Mouse (Mus musculus): ENCODE measurements around the gene Cox7a1.

Cox7a1 gene

DNA sequence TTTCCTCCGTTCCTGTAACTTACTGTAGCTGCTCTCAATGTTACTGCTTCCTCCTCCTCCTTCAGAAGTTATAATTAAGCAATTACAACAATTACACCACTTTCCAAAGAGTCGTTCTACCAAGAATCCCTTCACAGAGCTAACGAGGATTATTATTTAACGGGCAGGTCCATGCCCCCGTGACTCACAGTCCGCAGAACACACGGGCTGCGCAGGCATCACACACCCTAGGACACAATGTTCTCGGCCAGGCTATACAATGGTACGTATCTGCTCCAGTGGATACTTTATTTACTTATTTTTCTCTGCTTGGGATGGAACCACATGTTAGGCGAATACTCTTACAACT, 36.0 kb downstream of the Cox7a1 start:
- no peak for DNase-seq (ENCODE audit: low read depth, low spot score)

DNA sequence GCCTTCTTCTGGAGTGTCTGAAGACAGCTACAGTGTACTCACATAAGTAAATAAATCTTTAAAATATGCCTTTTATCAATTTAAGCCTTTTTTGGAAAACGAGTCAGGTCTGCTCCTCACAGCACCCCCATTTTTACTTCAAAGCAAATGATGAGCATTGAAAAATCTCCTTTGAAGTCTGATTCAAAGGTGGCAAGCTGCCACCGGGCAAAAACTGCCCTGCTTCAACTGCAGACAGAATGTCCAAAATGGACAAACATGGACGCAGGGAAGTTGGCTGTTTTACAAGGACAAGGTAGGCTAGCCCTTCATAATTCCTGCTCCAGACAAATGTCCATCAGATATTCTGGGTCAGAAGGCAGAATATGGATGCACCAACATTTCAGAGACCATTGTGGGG, 37.5 kb downstream of the Cox7a1 start:
- DNase-seq (ENCODE audit: low read depth, low spot score) = no peak

DNA sequence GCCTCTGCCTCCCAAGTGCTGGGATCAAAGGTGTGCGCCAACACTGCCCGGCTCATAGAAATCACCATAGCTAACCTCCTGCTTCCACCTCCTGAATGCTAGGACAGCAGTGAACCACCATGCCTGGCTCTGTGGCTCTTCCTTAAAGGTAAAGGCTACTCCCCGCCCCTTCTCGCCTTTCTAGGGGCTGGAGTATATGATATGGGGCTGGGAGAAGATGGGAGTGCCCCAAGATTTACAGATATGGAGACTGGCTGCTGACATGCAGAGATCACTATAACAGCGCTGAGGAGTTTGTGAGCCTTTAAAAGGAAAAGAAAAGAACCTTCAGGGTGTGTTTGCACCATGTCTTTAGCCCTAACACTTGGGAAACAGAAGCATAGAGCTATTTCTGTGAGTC, 38.3 kb downstream of the Cox7a1 start:
- DNase-seq (ENCODE audit: low read depth, low spot score) = no peak

DNA sequence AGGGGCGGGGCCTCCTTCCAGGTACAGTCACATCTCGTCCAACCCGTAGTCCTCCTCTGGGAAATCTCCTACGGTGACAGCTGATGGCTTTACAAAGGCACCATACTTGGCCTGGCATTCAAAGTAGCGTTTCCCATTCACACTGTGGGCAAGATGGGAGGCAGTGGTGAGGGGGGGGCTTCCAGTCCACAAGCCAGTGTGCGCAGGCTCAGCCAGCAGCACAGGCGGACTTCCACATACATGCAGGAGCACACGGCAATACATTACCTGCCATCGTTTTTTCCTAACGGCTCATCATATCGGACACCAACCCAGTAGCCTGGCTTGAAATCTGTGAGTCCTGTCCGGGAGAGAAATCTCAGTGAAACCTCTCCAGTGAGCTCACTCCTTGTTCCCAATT, 40.3 kb downstream of the Cox7a1 start:
- DNase-seq (ENCODE audit: low read depth, low spot score) = no peak

DNA sequence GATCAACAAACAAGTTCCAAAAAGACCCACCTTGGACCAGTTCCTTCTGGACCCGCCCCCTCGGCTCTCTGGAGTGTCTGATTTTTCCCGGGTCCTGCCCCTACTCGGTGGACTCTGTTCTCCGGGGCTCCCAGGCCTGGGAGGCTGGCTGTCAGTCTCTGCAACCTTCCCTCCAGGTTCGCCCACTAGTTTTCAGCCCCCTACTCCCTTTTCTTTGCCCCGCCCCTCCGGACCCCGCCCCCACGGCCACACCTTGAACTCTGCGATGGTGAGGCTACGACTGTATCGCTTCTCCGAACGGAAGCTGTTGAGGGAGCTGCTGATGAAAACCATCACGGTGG, 47.4 kb downstream of the Cox7a1 start:
- DNase-seq (ENCODE audit: low read depth, low spot score) = no peak

DNA sequence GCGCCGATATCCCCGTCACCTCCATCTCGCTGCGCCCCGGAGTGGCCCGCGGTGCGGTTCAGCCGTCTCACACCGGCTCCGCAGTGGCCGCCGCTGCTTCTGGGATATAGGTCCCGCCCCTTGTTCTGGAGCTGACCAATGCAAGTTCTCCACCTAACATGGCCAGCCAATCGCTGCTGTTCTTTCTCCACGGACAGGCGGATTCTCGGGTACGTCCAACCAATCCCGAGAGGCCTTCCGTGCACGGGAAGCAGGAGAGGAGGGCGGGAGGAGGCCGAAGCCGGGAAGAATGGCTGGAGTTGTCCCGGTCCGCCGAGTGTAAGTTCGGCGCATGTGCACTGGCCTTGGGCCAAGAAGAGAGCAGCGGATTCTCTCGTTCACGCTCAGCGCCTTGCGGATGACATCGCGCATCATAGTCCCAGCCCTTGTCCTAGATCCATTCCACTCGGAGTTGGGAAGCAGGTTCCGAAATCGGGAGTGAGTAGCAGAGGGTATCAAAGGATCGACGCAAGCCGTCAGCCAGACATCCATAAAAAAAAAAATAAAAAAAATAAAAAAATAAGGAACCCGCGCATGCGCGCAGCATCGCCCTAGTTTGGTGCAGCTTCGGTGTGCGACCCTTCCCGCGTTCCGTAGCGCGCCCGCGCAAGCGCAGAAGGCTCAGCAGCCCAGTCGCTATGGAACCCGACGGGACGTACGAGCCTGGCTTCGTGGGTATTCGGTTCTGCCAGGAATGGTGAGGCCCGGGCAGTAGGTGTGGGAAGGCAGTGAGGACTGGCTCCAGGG, 47.9 kb downstream of the Cox7a1 start, which contains the start of the genes Polr2i and Tbcb:
Polr2i (plus strand) TSS at position 280 of the 786 bp plus-strand sequence.
Tbcb (minus strand) TSS at position 604 of the 786 bp plus-strand sequence.
- DNase-seq (ENCODE audit: low read depth, low spot score) = peak; percentile 89

DNA sequence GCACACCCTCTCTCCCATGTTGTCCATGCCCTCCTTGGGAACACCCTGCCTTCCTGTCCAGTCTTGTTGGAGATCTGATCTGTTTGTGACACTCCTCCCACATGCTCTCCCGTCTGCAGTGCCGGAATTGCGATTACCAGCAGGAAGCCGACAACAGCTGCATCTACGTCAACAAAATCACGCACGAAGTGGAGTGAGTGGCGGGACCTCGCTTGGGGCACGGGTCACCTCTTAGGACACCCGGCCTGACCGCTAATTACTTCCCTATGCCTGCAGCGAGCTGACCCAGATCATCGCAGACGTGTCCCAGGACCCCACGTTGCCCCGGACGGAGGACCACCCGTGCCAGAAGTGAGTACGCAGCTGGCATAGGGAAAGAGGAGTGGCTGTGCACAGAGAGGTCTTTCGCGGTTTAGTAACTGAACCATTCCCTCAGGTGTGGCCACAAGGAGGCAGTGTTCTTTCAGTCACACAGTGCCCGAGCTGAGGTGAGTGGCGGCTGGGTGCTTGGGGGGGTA, 48.7 kb downstream of the Cox7a1 start:
- peak; percentile 61 for DNase-seq (ENCODE audit: low read depth, low spot score)

DNA sequence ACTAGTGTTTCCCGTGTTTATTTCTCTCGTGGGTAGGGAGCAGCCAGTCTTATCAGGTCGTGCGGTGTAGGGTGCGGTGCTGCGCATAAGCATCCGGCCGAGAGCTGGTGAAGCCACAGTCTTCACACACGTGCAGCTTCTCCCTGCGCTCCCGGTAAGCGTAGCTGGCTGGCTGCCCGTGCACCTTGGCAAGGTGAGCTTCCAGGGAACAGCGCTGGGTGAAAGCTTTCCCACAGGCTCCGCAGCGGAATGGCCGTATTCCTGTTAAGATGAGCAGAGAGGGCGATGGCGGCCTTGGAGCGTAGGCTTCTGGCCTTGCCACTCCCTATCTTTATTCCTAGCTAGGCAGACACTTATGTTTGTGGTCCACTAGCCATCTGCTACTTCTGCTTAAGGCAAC, 49.4 kb downstream of the Cox7a1 start:
- no peak for DNase-seq (ENCODE audit: low read depth, low spot score)

DNA sequence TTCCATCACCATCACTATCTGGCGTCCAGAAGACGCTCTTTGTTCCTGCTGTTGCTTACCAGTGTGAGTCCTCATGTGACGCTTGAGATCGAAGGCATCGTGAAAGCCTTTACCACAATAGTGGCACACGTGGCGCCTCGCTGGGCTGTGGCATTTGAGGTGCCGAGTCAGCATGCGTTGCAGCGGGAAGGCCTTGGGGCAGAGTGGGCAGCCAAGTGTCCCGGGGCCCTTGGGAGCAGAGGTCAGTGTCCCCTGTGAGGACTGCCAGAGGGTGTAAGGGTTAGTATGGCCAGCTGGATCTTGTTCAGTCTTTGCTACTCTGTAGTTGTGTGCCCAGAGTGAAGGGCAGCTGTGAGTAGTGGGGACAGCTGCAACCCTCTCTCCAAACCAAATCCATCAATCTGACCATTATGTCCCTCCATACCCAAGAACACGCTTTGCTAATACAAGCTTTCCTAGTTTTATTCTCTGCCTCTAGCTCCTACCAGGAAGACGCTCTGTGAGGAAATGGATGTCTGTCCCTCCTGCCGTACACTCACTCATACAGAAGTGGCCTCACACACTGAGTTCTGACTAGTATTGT, 50.4 kb downstream of the Cox7a1 start:
- DNase-seq (ENCODE audit: low read depth, low spot score) = no peak

DNA sequence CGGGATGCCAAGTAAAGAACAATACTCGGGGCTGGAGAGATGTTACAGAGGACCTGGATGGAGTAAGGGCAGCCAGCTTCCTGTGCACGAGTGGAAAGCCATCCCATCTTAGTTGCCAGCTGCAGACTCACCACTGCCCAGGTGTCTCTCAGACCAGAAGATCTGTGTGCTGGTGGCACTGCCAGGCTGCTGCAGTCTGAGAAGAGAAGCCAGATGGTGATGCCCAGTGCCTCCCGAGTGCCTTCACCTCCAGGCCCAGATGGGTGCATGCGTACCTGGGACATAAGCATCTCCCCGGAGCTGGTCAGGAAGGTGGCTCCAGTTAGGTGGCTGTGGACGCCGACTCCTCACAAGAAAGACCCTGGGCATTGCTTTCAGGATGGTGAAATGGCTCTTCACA, 51.1 kb downstream of the Cox7a1 start:
- DNase-seq (ENCODE audit: low read depth, low spot score) = no peak

DNA sequence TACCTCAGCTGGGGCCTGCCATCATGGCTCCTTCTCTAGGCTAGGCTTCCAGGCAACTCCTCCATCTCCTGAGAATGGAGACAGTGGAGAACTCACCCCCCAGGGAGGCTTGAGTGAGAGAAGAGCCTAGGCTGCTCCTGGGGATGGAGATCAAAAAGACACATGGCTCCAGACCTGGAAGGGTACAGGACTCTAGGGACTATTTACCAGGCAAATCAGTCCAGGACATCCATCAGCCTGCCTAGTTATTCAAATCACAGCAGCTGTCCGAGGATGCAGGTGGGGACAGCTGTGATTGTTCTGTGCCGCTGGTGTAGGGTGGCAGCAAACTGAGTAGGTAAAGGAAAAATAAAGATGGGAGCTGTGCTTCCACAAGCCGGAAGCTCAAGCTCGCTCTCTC, 51.7 kb downstream of the Cox7a1 start, which contains the start of gene Ovol3:
Ovol3 (minus strand) TSS at position 101 of the 400 bp plus-strand sequence.
- DNase-seq (ENCODE audit: low read depth, low spot score) = no peak

Data from WW6 (cell line).